Mouse (Mus musculus) heart, adult 8-10 months (tissue): ENCODE results near the gene Dcun1d1. TPM values are rescaled to one million over a fixed set of nuclear protein-coding genes. Genes with fewer than 3 reads are reported as not detected.

Experiments used
- DNase-seq: peaks from one replicate; pipeline ENCODE4 v3.0.0; 2022; ENCODE audit warnings: low spot score
- total RNA-seq, 4 experiments: library from RNA; stranded (reverse); gene quantifications; 2 replicates each; pipeline ENCODE4 v1.2.4; 2022

Dcun1d1 gene
- total RNA-seq = 10 to 100 TPM; 52.1 to 56.2 (median 54.0) TPM

- no peak for DNase-seq
These were observed at the start of gene Dcun1d1 for GRCm38 (mm10) chr3:35937345-35937744. Gene Dcun1d1, minus strand, starts transcription at chr3:35937445.

- DNase-seq = peak; percentile 17
These were observed 49.0 kb upstream of the Dcun1d1 start for GRCm38 (mm10) chr3:35986266-35986665.

- no peak for DNase-seq
These were observed 36.3 kb upstream of the Dcun1d1 start for GRCm38 (mm10) chr3:35973551-35973950.

GRCm38 (mm10) chr3:35972985-35973384, 35.7 kb upstream of the Dcun1d1 start:
- no peak for DNase-seq

GRCm38 (mm10) chr3:35971149-35971548, 33.9 kb upstream of the Dcun1d1 start:
- DNase-seq = no peak

GRCm38 (mm10) chr3:35970441-35970840, 33.2 kb upstream of the Dcun1d1 start:
- DNase-seq = no peak

- no peak for DNase-seq
These were observed 30.2 kb upstream of the Dcun1d1 start for GRCm38 (mm10) chr3:35967366-35967921.

GRCm38 (mm10) chr3:35966493-35966892, 29.2 kb upstream of the Dcun1d1 start:
- no peak for DNase-seq

GRCm38 (mm10) chr3:35964928-35965327, 27.7 kb upstream of the Dcun1d1 start:
- DNase-seq = no peak

GRCm38 (mm10) chr3:35963921-35964320, 26.7 kb upstream of the Dcun1d1 start:
- DNase-seq = no peak

GRCm38 (mm10) chr3:35963401-35963800, 26.2 kb upstream of the Dcun1d1 start:
- DNase-seq = no peak

- DNase-seq = no peak
These were observed 25.7 kb upstream of the Dcun1d1 start for GRCm38 (mm10) chr3:35962967-35963366.

GRCm38 (mm10) chr3:35957230-35957629, 20.0 kb upstream of the Dcun1d1 start:
- DNase-seq = no peak

- DNase-seq = no peak
These were observed 17.8 kb upstream of the Dcun1d1 start for GRCm38 (mm10) chr3:35954901-35955575.

- DNase-seq = no peak
These were observed 16.6 kb upstream of the Dcun1d1 start for GRCm38 (mm10) chr3:35953816-35954215.

GRCm38 (mm10) chr3:35953184-35953583, 15.9 kb upstream of the Dcun1d1 start:
- DNase-seq = no peak

- DNase-seq = no peak
These were observed 11.0 kb upstream of the Dcun1d1 start for GRCm38 (mm10) chr3:35948197-35948596.

GRCm38 (mm10) chr3:35940520-35941135, 3.4 kb upstream of the Dcun1d1 start:
- DNase-seq = no peak

GRCm38 (mm10) chr3:35940047-35940446, 2.8 kb upstream of the Dcun1d1 start:
- DNase-seq = no peak

GRCm38 (mm10) chr3:35933405-35933777, 3.9 kb downstream of the Dcun1d1 start:
- DNase-seq = no peak

GRCm38 (mm10) chr3:35932735-35933404, 4.4 kb downstream of the Dcun1d1 start:
- peak; percentile 81 for DNase-seq

- peak; percentile 24 for DNase-seq
These were observed 5.1 kb downstream of the Dcun1d1 start for GRCm38 (mm10) chr3:35931896-35932727.
